In genomic region chr12:32954216-32955021, GRCm38 (mm10) we compare ENCODE assay signal across 7 mouse cellular contexts. TPM values are rescaled to one million over a fixed set of nuclear protein-coding genes. Genes with fewer than 3 reads are reported as not detected.
DNase-seq lines count a peak whose midpoint lies in the region; ATAC-seq and TF ChIP-seq lines count a peak whose summit lies in the region.

No protein-coding gene starts in this region.

- H3K4me2 ChIP-seq in forebrain, embryonic 15.5 days (replicated peaks): peak overlapping the region; percentile 69
- H3K4me2 ChIP-seq in midbrain, embryonic 11.5 days: peak overlapping the region; percentile 71

- peak overlapping the region; percentile 84 for H3K9ac ChIP-seq in forebrain, embryonic 15.5 days (replicated peaks)
- H3K9ac ChIP-seq in midbrain, embryonic 11.5 days (ENCODE audit: low read length): peak overlapping the region; percentile 56

- TF ChIP-seq POLR2A in bone marrow, adult 2 months (IDR thresholded peaks at IDR 0.05; ENCODE audit: borderline replicate concordance, control insufficient read depth, low read depth, low read length): 0 out of 2 replicates have a peak, but pooled peaks have one; percentile 30

- peak; percentile 79; the same call in 1 of the 2 replicates for ATAC-seq in forebrain, embryonic 15.5 days (replicated peaks)
- ATAC-seq in midbrain, embryonic 11.5 days (ENCODE audit: low FRiP score): peak; percentile 41; the same call in 1 of the 2 replicates

- H3K36me3 ChIP-seq in forebrain, embryonic 15.5 days: no peaks in the 10 kb centered on the region
- H3K36me3 ChIP-seq in midbrain, embryonic 11.5 days (ENCODE audit: control insufficient read depth, insufficient read depth, low read length): no peaks in the 10 kb centered on the region

- under 1% methylated on average over 71 of the region's 71 CpGs for WGBS in bone marrow, adult 2 months
- under 1% methylated on average over 71 of the region's 71 CpGs for WGBS in forebrain, embryonic 15.5 days
- WGBS in midbrain, embryonic 11.5 days: under 1% methylated on average over 68 of the region's 71 CpGs

- H3K4me1 ChIP-seq in bone marrow, adult 2 months (ENCODE audit: control insufficient read depth, insufficient read depth, low read length): peaks cover 2% of the 10 kb centered on the region; the same call in 1 of the 2 replicates
- H3K4me1 ChIP-seq in forebrain, embryonic 15.5 days: peaks cover 33% of the 10 kb centered on the region
- peaks cover 3% of the 10 kb centered on the region; the same call in 1 of the 2 replicates for H3K4me1 ChIP-seq in midbrain, embryonic 11.5 days (ENCODE audit: control insufficient read depth, insufficient read depth, low read length)

- peak overlapping the region; percentile 99 for H3K27ac ChIP-seq in bone marrow, adult 2 months (ENCODE audit: control insufficient read depth, insufficient read depth, low read depth, low read length, poor library complexity)
- peak overlapping the region; percentile 97 for H3K27ac ChIP-seq in forebrain, embryonic 15.5 days (replicated peaks)
- H3K27ac ChIP-seq in midbrain, embryonic 11.5 days (ENCODE audit: low read depth, low read length): peak overlapping the region; percentile 49

- H3K9me3 ChIP-seq in forebrain, embryonic 15.5 days: no peaks in the 10 kb centered on the region
- no peaks in the 10 kb centered on the region for H3K9me3 ChIP-seq in midbrain, embryonic 11.5 days (ENCODE audit: control insufficient read depth, low read length)

- peak overlapping the region; percentile 91 for H3K4me3 ChIP-seq in bone marrow, adult 2 months (replicated peaks; ENCODE audit: control insufficient read depth, low read depth, low read length)
- peak overlapping the region; percentile 94 for H3K4me3 ChIP-seq in forebrain, embryonic 15.5 days
- peak overlapping the region; percentile 43 for H3K4me3 ChIP-seq in midbrain, embryonic 11.5 days (ENCODE audit: low read depth, low read length)

- TF ChIP-seq CTCF in bone marrow, adult 2 months (IDR thresholded peaks at IDR 0.05; ENCODE audit: control insufficient read depth, insufficient read depth, low read length): no peak

- DNase-seq in spleen, adult 12 weeks (ENCODE audit: low spot score): peak; percentile 82
- no peak for DNase-seq in spleen, postnatal 14 days (ENCODE audit: low spot score in 2 of 2)
- DNase-seq in kidney, postnatal 25 days: peak; percentile 64 to 86
- DNase-seq in midbrain, embryonic 11.5 days (ENCODE audit: low spot score, missing footprints): peak; percentile 99
- peak; percentile 64 for DNase-seq in yolk sac, embryonic 10.5 days (ENCODE audit: low spot score)

- H3K27me3 ChIP-seq in forebrain, embryonic 15.5 days: no peaks in the 10 kb centered on the region
- no peaks in the 10 kb centered on the region for H3K27me3 ChIP-seq in midbrain, embryonic 11.5 days (ENCODE audit: control insufficient read depth, insufficient read depth, low read length)

RNA-seq across cellular contexts. Expression of gene Sypl, which starts 0.7 kb away (rescaled TPM):
- polyA plus RNA-seq in bone marrow, adult 2 months (2011; ENCODE audit: insufficient read depth, insufficient read length, low replicate concordance, missing spikeins): 8.8 and 25.4 TPM in 2 replicates
- polyA plus RNA-seq in forebrain, embryonic 15.5 days (2015; fragmentation: Nextera tagmentation; extraction: Ambion mirVana): 39.8 TPM in 2 replicates
- 45.3 and 52.8 TPM in 2 replicates for polyA plus RNA-seq in midbrain, embryonic 11.5 days (2014; fragmentation: Nextera tagmentation; extraction: Ambion mirVana)

Comparison
In these comparisons a context has a peak if more than half of its experiments do, and no peak if none do; other contexts are left out.
1. DNase-seq: peak in spleen, adult 12 weeks (single experiment), kidney, postnatal 25 days (2 of 2), midbrain, embryonic 11.5 days (single experiment) and yolk sac, embryonic 10.5 days (single experiment); none in spleen, postnatal 14 days (0 of 2).
2. H3K27ac ChIP-seq: peak in every context shown above with its lines; median percentile 99 in bone marrow, adult 2 months; 97 in forebrain, embryonic 15.5 days; 49 in midbrain, embryonic 11.5 days.
3. H3K4me3 ChIP-seq: peak in every context shown above with its lines; median percentile 94 in forebrain, embryonic 15.5 days; 91 in bone marrow, adult 2 months; 43 in midbrain, embryonic 11.5 days.